Mouse (Mus musculus): ENCODE results near the gene Srgap1.

DNA sequence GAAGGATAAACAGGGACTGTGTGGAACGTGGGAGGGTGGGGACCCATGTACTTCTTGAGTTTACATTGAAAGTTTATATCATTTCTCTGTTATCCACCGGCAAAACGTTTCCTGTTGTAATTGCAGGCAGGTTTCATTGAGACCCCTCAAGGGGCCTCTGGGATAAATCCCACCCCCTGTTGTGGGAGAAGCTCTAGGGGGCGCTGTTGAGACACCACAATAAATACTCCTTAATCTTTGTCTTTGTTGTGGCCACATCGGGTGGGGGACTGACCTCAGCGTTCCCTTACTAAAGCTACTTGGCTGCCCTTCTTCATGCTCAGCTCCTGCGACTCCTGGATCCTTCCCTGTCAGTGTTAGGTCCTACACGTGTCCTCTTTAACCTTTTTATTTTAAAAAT lies 288.0 kb downstream of the Srgap1 start:
- TF ChIP-seq POLR2A (IDR thresholded peaks at IDR 0.05; ENCODE audit: borderline replicate concordance, extremely low read depth, insufficient read depth, insufficient read length, poor library complexity, severe bottlenecking) = no peak
- TF ChIP-seq CTCF (IDR thresholded peaks at IDR 0.05; ENCODE audit: borderline replicate concordance, extremely low read depth, insufficient read depth, insufficient read length) = peak; percentile 30; the same call in 1 of the 2 replicates

All from brain, embryonic 14.5 days (tissue).